Mouse (Mus musculus): ENCODE measurements around the gene Cyfip1.

DNA sequence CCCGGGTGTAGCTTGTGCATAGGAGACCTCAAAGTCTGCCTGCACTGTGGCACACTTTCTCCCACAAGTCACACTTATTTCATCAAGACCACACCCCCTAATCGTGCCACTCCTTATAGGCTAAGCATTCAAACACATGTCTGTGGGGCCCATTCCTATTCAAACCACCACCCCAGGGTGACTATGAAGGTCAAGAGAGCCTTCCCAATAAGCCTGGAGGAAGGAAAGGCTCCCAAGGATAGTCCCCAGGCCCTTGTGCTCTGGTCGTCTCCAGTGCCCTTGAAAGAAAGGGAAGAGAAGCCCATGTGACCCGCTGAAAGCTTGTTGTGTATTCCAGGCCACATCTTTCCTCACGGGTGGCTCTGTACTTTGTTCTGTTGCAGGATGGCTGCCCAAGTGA, 29.9 kb downstream of the Cyfip1 start:
- TF ChIP-seq CTCF (conservative IDR thresholded peaks at IDR 0.05; ENCODE audit: insufficient read depth, insufficient read length, low read depth, low read length) (no peak), POLR2A (IDR thresholded peaks at IDR 0.05; ENCODE audit: low read depth, low read length) (no peak)
